Mouse (Mus musculus) heart, embryonic 12.5 days (tissue): Measurements from ENCODE around the gene Elk3. TPM values are rescaled to one million over a fixed set of nuclear protein-coding genes. Genes with fewer than 3 reads are reported as not detected.

Source experiments
- ATAC-seq: fragments of 200-750 bp; cut with Nextera tagmentation; 2 replicates; pipeline ENCODE4 v1.8.0; 2017; ENCODE audit warnings: moderate TSS enrichment, moderate library complexity; ENCODE audit not compliant: insufficient number of reproducible peaks, low FRiP score
- H3K27ac ChIP-seq: fragments of 300-500 bp; sonication (generic); 2 replicates; pipeline ENCODE4 v1.5.1; 2016; ENCODE audit warnings: mild to moderate bottlenecking, moderate library complexity; ENCODE audit not compliant: poor library complexity, severe bottlenecking
- H3K27me3 ChIP-seq: fragments of 300-500 bp; sonication (generic); replicated peaks from 2 replicates; pipeline ENCODE4 v1.6.1; 2016; ENCODE audit warnings: mild to moderate bottlenecking, moderate library complexity
- H3K36me3 ChIP-seq: fragments of 300-500 bp; sonication (generic); 2 replicates; pipeline ENCODE4 v1.6.1; 2016; ENCODE audit warnings: mild to moderate bottlenecking, moderate library complexity
- H3K4me1 ChIP-seq: fragments of 300-500 bp; sonication (generic); replicated peaks from 2 replicates; pipeline ENCODE4 v1.6.1; 2016; ENCODE audit warnings: mild to moderate bottlenecking
- H3K4me2 ChIP-seq: fragments of 300-500 bp; sonication (generic); 2 replicates; pipeline ENCODE4 v1.6.1; 2016; ENCODE audit warnings: mild to moderate bottlenecking, moderate library complexity
- H3K4me3 ChIP-seq: fragments of 300-500 bp; sonication (generic); 2 replicates; pipeline ENCODE4 v1.5.1; 2016; ENCODE audit warnings: mild to moderate bottlenecking
- H3K9ac ChIP-seq: fragments of 300-500 bp; sonication (generic); 2 replicates; pipeline ENCODE4 v1.6.1; 2016; ENCODE audit warnings: mild to moderate bottlenecking, moderate library complexity
- H3K9me3 ChIP-seq: fragments of 300-500 bp; sonication (generic); replicated peaks from 2 replicates; pipeline ENCODE4 v1.6.1; 2016; ENCODE audit warnings: mild to moderate bottlenecking, moderate library complexity
- WGBS: fragments of 180-500 bp; shearing (Covaris S2); methylation state at CpG from one replicate; pipeline ENCODE4 v1.1.7; 2016; 5-methylcytosine and 5-hydroxymethylcytosine counted together
- polyA plus RNA-seq: library from polyadenylated mRNA; unstranded; fragments of >200 nt; fragmentation: Nextera tagmentation; extraction: Ambion mirVana; gene quantifications from 2 replicates; pipeline ENCODE4 v1.2.1, GENCODE M21; 2016

The Elk3 gene
- polyA plus RNA-seq, 1 experiment from 2014 or later = 36.8 TPM

DNA sequence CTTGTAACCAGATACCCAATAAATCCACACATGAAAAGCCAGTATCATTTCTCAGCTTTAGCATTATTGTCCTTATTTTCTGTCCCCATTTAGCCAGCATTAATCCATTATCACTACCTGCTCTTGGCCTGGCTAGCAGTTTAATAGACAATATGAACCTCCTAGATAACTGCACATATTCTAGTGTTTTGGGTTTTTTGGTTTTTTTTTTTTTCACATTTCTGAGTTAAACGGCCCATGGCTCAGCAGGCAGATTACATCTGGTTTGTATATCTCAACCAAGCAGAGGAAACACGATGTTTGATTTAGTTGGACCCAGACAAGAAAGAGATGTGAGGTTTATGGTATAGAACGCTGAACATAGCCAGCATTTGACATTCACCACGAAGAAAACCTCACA lies 41.2 kb downstream of the Elk3 start:
- WGBS = 63% methylated on average over 4 of the region's 4 CpGs

DNA sequence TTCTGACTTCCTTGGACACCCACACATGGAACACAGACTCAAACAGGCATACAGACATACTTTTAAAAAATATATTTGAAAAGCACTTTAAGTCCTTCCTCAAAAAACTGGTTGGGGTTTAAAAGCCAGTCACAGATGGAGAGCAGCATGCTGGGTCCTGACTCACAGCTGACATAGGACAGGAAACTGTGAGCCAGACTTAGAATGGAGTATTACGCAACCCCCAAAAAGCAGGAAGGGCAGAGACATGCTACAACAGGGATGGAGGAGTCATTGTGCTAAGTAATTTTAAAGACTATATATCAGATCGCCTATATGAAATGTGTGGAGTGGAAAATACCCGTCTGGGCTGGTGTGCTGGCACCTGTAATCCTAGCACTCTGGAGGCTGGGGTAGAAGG lies 42.6 kb downstream of the Elk3 start:
- H3K9ac ChIP-seq = no peak overlapping the region
- H3K27ac ChIP-seq = no peak overlapping the region
- H3K27me3 ChIP-seq = no peaks in the 10 kb centered on the region
- H3K4me3 ChIP-seq = no peak overlapping the region
- H3K9me3 ChIP-seq = no peaks in the 10 kb centered on the region
- no peak for ATAC-seq
- peaks cover 43% of the 10 kb centered on the region for H3K36me3 ChIP-seq
- no peak overlapping the region for H3K4me2 ChIP-seq
- peaks cover 39% of the 10 kb centered on the region for H3K4me1 ChIP-seq
- WGBS = 84% methylated on average over 3 of the region's 3 CpGs

More for the DNA sequence above, 41.2 kb downstream of the Elk3 start:
- Histone ChIP-seq H3K4me1 (peaks cover 38% of the 10 kb centered on the region), H3K9me3 (no peaks in the 10 kb centered on the region), H3K4me3 (no peak overlapping the region), H3K36me3 (peaks cover 29% of the 10 kb centered on the region), H3K4me2 (no peak overlapping the region), H3K9ac (no peak overlapping the region), H3K27me3 (no peaks in the 10 kb centered on the region), H3K27ac (no peak overlapping the region)
- ATAC-seq = no peak

DNA sequence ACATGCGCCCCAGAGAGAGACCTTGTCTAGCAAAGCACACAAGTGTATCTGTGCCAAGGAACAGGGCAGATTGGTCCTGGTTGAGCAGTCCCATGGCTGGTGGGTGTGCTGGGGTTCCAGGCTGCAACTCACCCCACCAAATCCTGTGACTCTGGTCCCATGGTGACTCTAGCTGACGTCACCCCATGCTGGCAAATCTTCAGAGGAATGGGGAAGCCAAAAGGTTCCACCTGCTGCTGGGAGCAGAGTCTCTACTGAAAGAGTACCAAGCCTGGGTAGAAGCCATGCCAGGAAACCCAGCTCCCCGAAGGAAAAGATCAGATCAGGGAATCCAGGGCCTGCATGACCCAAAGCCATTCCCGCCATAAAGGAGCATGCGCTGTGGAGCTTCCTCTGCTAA lies 43.4 kb downstream of the Elk3 start:
- H3K4me3 ChIP-seq = no peak overlapping the region
- H3K36me3 ChIP-seq = peaks cover 44% of the 10 kb centered on the region
- 86% methylated on average over 5 of the region's 5 CpGs for WGBS
- H3K9ac ChIP-seq = no peak overlapping the region
- no peak overlapping the region for H3K4me2 ChIP-seq
- no peaks in the 10 kb centered on the region for H3K27me3 ChIP-seq
- H3K9me3 ChIP-seq = no peaks in the 10 kb centered on the region
- no peak overlapping the region for H3K27ac ChIP-seq
- ATAC-seq = no peak
- H3K4me1 ChIP-seq = peaks cover 42% of the 10 kb centered on the region

DNA sequence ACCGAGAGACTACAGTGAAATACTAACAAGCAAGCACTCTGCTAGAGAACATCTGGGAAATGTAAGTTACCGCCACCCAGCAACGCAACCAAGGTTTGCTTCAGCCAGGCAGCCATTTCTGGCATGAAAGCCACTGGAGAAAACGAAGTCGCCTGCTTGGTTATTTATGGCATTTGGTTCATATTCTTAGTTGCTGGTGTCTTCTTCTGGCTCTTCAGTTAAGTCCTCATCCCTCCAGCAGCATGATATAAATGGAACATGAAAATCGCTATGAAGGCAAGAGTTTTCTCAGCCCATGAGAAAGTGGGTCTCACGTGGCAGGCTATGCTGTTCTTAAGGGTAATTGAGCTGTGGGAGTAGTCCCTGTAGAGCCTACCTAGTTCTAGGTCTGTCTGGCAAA lies 44.4 kb downstream of the Elk3 start:
- Histone ChIP-seq H3K27ac (no peak overlapping the region), H3K27me3 (no peaks in the 10 kb centered on the region), H3K4me1 (peaks cover 45% of the 10 kb centered on the region), H3K9ac (no peak overlapping the region), H3K4me2 (no peak overlapping the region), H3K4me3 (no peak overlapping the region), H3K36me3 (peaks cover 44% of the 10 kb centered on the region), H3K9me3 (no peaks in the 10 kb centered on the region)
- no peak for ATAC-seq
- 86% methylated on average over 7 of the region's 7 CpGs for WGBS

DNA sequence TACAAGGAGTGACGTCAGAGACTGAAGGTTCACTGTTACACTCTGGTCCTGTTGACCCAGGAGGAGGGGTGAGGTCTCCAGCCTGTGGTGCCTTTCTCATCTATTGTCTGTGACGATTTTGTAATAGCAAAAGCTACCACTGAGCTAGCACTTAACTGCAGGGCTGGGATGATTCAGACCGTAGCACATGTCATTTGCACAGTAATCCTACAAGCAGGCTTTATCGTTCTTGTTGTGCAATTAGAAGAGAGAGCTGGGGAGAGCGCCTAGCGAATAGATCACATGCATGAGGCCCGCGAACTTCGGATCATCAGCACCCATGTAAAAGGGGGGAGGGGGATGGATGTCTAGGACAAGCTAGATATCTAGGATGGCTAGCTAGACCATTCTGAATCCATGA lies 45.1 kb downstream of the Elk3 start:
- H3K9ac ChIP-seq = no peak overlapping the region
- peaks cover 52% of the 10 kb centered on the region for H3K4me1 ChIP-seq
- WGBS = 86% methylated on average over 9 of the region's 9 CpGs
- H3K27ac ChIP-seq = no peak overlapping the region
- H3K4me3 ChIP-seq = no peak overlapping the region
- H3K36me3 ChIP-seq = peaks cover 44% of the 10 kb centered on the region
- no peaks in the 10 kb centered on the region for H3K9me3 ChIP-seq
- no peak for ATAC-seq
- no peak overlapping the region for H3K4me2 ChIP-seq
- no peaks in the 10 kb centered on the region for H3K27me3 ChIP-seq

DNA sequence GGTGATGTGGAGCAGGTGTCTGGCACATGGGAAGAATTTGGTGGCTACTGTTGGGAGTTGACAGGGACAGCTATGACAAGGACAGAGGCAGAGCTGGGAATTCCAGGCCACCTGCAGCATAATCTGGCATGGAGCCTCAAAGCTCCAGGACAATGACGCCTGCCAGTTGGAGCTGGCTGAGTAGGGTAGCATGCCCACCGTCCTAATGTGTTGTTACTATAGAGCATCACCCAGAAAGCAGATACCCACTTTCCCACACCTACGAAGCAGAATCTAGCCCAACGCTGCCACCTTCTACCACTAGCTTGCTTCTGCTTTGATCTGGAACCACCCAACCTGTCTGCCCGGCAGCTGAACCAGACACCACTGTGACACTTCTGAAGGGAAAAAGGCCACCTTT lies 46.9 kb downstream of the Elk3 start:
- peaks cover 52% of the 10 kb centered on the region for H3K4me1 ChIP-seq
- H3K4me2 ChIP-seq = no peak overlapping the region
- WGBS = 75% methylated on average over 5 of the region's 5 CpGs
- no peak overlapping the region for H3K4me3 ChIP-seq
- H3K9me3 ChIP-seq = no peaks in the 10 kb centered on the region
- ATAC-seq = no peak
- H3K36me3 ChIP-seq = peaks cover 43% of the 10 kb centered on the region
- H3K27ac ChIP-seq = peak overlapping the region; percentile 73
- H3K9ac ChIP-seq = peak overlapping the region; percentile 38; the same call in 1 of the 2 replicates
- no peaks in the 10 kb centered on the region for H3K27me3 ChIP-seq

DNA sequence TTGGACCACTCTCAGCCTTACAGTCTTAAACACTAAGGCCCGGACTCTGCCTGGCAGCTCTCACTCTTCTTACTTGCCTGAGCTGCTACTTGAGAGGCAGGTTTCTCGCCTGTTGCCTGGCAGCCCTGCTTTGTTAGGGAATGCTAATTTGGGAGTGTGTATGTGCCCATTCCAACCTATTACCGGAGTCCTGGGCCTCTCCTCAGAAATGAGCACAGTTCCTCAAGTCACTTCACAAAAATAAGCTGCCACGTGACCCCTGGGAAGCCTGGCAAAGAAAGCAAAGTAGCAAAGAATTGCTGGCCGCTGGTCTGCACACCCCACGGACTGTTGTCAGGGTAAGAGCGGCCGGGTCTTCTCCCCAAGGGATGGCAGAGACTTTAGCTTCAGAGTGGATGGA lies 47.5 kb downstream of the Elk3 start:
- Histone ChIP-seq H3K9ac (peak overlapping the region; percentile 38), H3K36me3 (peaks cover 41% of the 10 kb centered on the region), H3K9me3 (no peaks in the 10 kb centered on the region), H3K4me1 (peaks cover 52% of the 10 kb centered on the region), H3K4me2 (no peak overlapping the region), H3K27ac (peak overlapping the region; percentile 73), H3K4me3 (no peak overlapping the region), H3K27me3 (no peaks in the 10 kb centered on the region)
- 60% methylated on average over 8 of the region's 8 CpGs for WGBS
- no peak for ATAC-seq

DNA sequence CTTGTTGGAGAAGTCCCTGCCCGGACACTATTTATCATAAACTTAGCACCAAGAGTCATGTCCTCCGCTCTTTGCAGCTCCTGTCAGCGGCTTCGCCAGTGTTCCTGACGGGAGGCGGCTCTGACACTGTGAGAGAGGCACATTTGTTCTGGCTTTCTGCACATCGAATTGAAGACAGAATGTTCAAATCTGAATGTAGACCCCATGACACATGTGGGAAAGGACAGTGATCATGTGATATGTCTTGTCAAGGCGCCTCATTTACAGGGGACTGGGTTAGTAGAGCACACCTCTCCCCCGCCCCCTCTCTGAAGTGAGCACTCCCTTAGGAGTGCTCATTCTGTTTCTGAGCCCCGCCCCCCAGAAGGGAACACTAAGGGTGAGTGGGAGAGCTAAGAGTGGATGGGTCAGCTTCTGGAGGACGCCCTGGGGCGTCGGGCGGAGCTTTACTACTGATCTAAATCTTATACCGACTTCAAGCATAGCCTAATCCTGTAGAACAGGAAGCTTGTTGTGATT lies 48.9 kb downstream of the Elk3 start:
- Histone ChIP-seq H3K4me2 (peak overlapping the region; percentile 62), H3K9me3 (no peaks in the 10 kb centered on the region), H3K4me3 (peak overlapping the region; percentile 23), H3K9ac (peak overlapping the region; percentile 10; the same call in 1 of the 2 replicates), H3K27ac (peak overlapping the region; percentile 73), H3K36me3 (peaks cover 38% of the 10 kb centered on the region), H3K4me1 (peaks cover 52% of the 10 kb centered on the region), H3K27me3 (no peaks in the 10 kb centered on the region)
- 9% methylated on average over 15 of the region's 15 CpGs for WGBS
- ATAC-seq = 0 out of 2 replicates have a peak, but pooled peaks have one; percentile 44

DNA sequence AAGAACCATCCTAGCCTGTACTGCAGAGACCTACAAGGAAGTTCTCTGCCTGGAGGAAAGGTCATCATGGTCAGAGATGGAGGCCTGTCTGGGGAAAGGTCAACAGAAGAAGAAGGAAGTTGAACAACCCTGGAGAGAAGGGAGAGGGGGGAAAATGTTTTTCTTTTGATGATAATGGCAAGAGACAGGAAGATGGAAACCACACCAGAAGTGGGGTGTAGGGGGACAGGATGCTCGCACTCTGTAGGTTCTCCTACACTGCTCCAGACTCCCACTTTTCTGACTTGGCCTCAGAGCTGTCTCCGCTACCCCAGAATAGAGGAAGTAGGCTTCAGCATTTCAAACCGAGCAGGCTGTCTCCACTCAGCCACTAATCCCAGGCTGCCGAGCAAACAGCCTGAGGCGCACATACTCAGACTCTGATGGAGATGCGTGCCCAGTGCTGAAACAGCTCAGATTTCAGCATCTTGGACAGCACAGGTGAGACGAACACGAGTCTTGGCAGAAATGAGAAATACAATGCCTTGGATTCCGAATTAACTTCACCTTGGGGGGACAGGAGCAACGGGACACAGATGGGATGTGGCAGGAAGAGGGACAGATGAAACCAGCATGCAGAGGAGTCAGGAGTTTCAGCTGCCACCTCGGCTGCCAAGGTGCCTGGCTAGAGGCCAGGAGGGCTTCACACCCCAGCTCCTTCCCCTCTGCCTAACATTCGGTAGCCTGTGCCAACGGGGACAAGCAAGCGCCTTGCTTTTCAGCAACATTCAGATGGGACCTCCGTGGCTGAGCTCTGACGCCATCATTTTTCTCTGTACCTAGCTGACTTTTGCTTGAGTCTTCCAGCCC lies 49.6 kb downstream of the Elk3 start:
- H3K36me3 ChIP-seq = peaks cover 36% of the 10 kb centered on the region
- 18% methylated on average over 16 of the region's 16 CpGs for WGBS
- H3K9ac ChIP-seq = peak overlapping the region; percentile 10; the same call in 1 of the 2 replicates
- H3K4me3 ChIP-seq = peak overlapping the region; percentile 23
- H3K27ac ChIP-seq = peak overlapping the region; percentile 73
- peak; percentile 44 for ATAC-seq
- H3K4me2 ChIP-seq = peak overlapping the region; percentile 62
- no peaks in the 10 kb centered on the region for H3K27me3 ChIP-seq
- no peaks in the 10 kb centered on the region for H3K9me3 ChIP-seq
- H3K4me1 ChIP-seq = peaks cover 57% of the 10 kb centered on the region

DNA sequence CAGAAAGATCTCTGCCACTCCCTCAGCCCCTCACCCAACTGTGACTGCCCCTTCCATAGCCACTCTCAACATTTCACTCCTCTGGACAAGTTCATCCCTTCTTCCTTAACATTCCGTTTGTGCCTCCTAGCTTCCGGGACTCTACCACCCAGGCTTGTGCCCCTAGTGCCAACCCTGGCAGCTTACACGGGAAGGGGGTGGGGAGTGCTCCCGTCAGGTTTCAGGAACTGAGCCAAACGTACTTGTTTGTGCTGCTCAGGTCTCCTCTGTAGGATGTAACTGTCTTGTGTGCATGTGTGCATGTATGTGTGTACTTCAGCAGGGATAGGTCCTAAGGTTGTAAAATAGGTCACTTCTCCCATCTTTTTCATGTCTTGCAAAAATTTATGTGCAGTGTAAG lies 51.1 kb downstream of the Elk3 start:
- 69% methylated on average over 5 of the region's 5 CpGs for WGBS
- no peak for ATAC-seq
- Histone ChIP-seq H3K4me2 (no peak overlapping the region), H3K27me3 (no peaks in the 10 kb centered on the region), H3K9ac (no peak overlapping the region), H3K27ac (no peak overlapping the region), H3K4me1 (peaks cover 59% of the 10 kb centered on the region), H3K9me3 (no peaks in the 10 kb centered on the region), H3K36me3 (peaks cover 24% of the 10 kb centered on the region), H3K4me3 (no peak overlapping the region)

DNA sequence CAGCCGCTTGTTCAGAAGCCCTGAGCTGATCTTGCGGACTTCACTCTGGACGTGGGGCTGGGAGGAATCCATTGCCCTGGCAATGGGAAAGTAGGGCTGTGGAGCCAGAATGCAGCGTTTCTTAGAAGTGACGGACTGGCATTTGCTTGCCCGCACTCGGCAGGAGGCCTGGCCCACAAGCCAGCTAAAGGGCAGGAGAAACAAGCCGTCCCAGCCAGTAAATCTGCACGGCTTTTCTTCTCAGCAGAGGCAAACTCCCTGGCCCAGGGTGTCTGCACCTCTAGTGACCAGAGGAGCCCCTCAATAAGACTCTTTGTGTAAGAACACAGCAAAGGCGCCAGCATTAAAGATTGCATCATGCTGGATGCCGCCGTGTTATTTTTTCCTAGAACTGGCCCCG lies 55.6 kb downstream of the Elk3 start:
- H3K4me2 ChIP-seq = 0 out of 2 replicates have a peak overlapping the region, but pooled peaks have one; percentile 9
- H3K27ac ChIP-seq = peak overlapping the region; percentile 72
- H3K36me3 ChIP-seq = peaks cover 24% of the 10 kb centered on the region
- 37% methylated on average over 13 of the region's 13 CpGs for WGBS
- peaks cover 37% of the 10 kb centered on the region for H3K4me1 ChIP-seq
- no peak for ATAC-seq
- H3K27me3 ChIP-seq = no peaks in the 10 kb centered on the region
- no peaks in the 10 kb centered on the region for H3K9me3 ChIP-seq
- no peak overlapping the region for H3K9ac ChIP-seq
- H3K4me3 ChIP-seq = no peak overlapping the region
